Mouse (Mus musculus) kidney, adult 8-10 months (tissue): ENCODE measurements around the gene Ipo5.
A peak's percentile ranks its signal among the peaks of the same experiment; 100 is the strongest.

Experiments
- DNase-seq, 2 experiments: peaks; one replicate each; pipeline ENCODE4 v3.0.0; 2022

Ipo5 gene

GRCm38 (mm10) chr14:120925731-120926585 lies 14.9 kb downstream of the Ipo5 start:
- DNase-seq: no peak

- DNase-seq: no peak
These were observed 20.2 kb downstream of the Ipo5 start for GRCm38 (mm10) chr14:120931236-120931635.

- DNase-seq: no peak
These were observed 22.6 kb downstream of the Ipo5 start for GRCm38 (mm10) chr14:120933624-120934023.

GRCm38 (mm10) chr14:120937102-120937501 lies 26.1 kb downstream of the Ipo5 start:
- DNase-seq: no peak

- DNase-seq: no peak
These were observed 31.8 kb downstream of the Ipo5 start for GRCm38 (mm10) chr14:120942803-120943202.

- no peak for DNase-seq
These were observed 34.1 kb downstream of the Ipo5 start for GRCm38 (mm10) chr14:120945146-120945545.

GRCm38 (mm10) chr14:120947104-120947503 lies 36.1 kb downstream of the Ipo5 start:
- no peak for DNase-seq

- no peak for DNase-seq
These were observed 38.0 kb downstream of the Ipo5 start for GRCm38 (mm10) chr14:120949002-120949401.

- DNase-seq: no peak
These were observed 39.0 kb downstream of the Ipo5 start for GRCm38 (mm10) chr14:120950068-120950467.

- no peak for DNase-seq
These were observed 41.4 kb downstream of the Ipo5 start for GRCm38 (mm10) chr14:120952434-120952833.

GRCm38 (mm10) chr14:120960551-120960950 lies 49.5 kb downstream of the Ipo5 start:
- no peak for DNase-seq

GRCm38 (mm10) chr14:120960991-120961390 lies 50.0 kb downstream of the Ipo5 start:
- DNase-seq: no peak

GRCm38 (mm10) chr14:120967072-120967471 lies 56.0 kb downstream of the Ipo5 start:
- DNase-seq: no peak

- no peak for DNase-seq
These were observed 57.7 kb downstream of the Ipo5 start for GRCm38 (mm10) chr14:120968723-120969122.

GRCm38 (mm10) chr14:120969673-120970072 lies 58.6 kb downstream of the Ipo5 start:
- no peak for DNase-seq

GRCm38 (mm10) chr14:120970637-120971036 lies 59.6 kb downstream of the Ipo5 start:
- peak in 1 of 2 experiments; percentile 21 for DNase-seq

- DNase-seq: no peak
These were observed 60.3 kb downstream of the Ipo5 start for GRCm38 (mm10) chr14:120971313-120971712.

GRCm38 (mm10) chr14:120979559-120979958 lies 68.5 kb downstream of the Ipo5 start:
- DNase-seq: peak; percentile 15 to 44

GRCm38 (mm10) chr14:120989126-120989525 lies 78.1 kb downstream of the Ipo5 start:
- no peak for DNase-seq
